Mouse (Mus musculus) T-helper 2 cell (primary cell): ENCODE measurements around the gene P2rx4.
"Not testable (repeated sequence)": the region's sequence is repeated elsewhere in the genome, so short reads cannot be mapped to it uniquely, and the experiment has no call there.

ENCODE experiments used
- in situ Hi-C: fragments of 300-600 bp; cut with MboI, MseI; formaldehyde crosslinking; loops from one replicate; pipeline ENCODE4 v1.15.1; 2025; ENCODE audit warnings: high pct_unique_total_duplicates

Gene P2rx4

GRCm38 (mm10) chr5:122707276-122708181, at the start of gene P2rx4:
Gene P2rx4 (plus strand): TSS chr5:122707544.
- in situ Hi-C loops = no loop called here

GRCm38 (mm10) chr5:122662501-122662900, 44.8 kb upstream of the P2rx4 start:
- in situ Hi-C loops = no loop called here

- in situ Hi-C loops = no loop called here
Measured at GRCm38 (mm10) chr5:122665036-122665435, 42.3 kb upstream of the P2rx4 start.

- in situ Hi-C loops = no loop called here
Measured at GRCm38 (mm10) chr5:122668981-122669897, 38.1 kb upstream of the P2rx4 start.

- in situ Hi-C loops = not testable (repeated sequence)
Measured at GRCm38 (mm10) chr5:122671641-122672040, 35.7 kb upstream of the P2rx4 start.

GRCm38 (mm10) chr5:122672298-122672697, 35.0 kb upstream of the P2rx4 start:
- in situ Hi-C loops = no loop called here

- in situ Hi-C loops = no loop called here
Measured at GRCm38 (mm10) chr5:122676002-122676401, 31.3 kb upstream of the P2rx4 start.

GRCm38 (mm10) chr5:122677983-122678382, 29.4 kb upstream of the P2rx4 start:
- in situ Hi-C loops = no loop called here

GRCm38 (mm10) chr5:122679881-122680280, 27.5 kb upstream of the P2rx4 start:
- in situ Hi-C loops = no loop called here

GRCm38 (mm10) chr5:122681276-122681675, 26.1 kb upstream of the P2rx4 start:
- in situ Hi-C loops = no loop called here

GRCm38 (mm10) chr5:122683926-122684325, 23.4 kb upstream of the P2rx4 start:
- in situ Hi-C loops = no loop called here

- in situ Hi-C loops = no loop called here
Measured at GRCm38 (mm10) chr5:122687391-122687790, 20.0 kb upstream of the P2rx4 start.

GRCm38 (mm10) chr5:122689153-122689552, 18.2 kb upstream of the P2rx4 start:
- in situ Hi-C loops = no loop called here

- in situ Hi-C loops = no loop called here
Measured at GRCm38 (mm10) chr5:122690486-122690885, 16.9 kb upstream of the P2rx4 start.

- in situ Hi-C loops = no loop called here
Measured at GRCm38 (mm10) chr5:122693431-122694207, 13.7 kb upstream of the P2rx4 start.

- in situ Hi-C loops = no loop called here
Measured at GRCm38 (mm10) chr5:122695516-122695915, 11.8 kb upstream of the P2rx4 start.

GRCm38 (mm10) chr5:122698041-122698700, 9.2 kb upstream of the P2rx4 start:
- in situ Hi-C loops = no loop called here

- in situ Hi-C loops = no loop called here
Measured at GRCm38 (mm10) chr5:122698701-122699060, 8.7 kb upstream of the P2rx4 start.

GRCm38 (mm10) chr5:122700109-122700836, 7.1 kb upstream of the P2rx4 start:
- in situ Hi-C loops = no loop called here

- in situ Hi-C loops = no loop called here
Measured at GRCm38 (mm10) chr5:122700837-122701212, 6.5 kb upstream of the P2rx4 start.
